Comparison of ENCODE assay signal across 8 mouse cellular contexts in the genomic region with DNA sequence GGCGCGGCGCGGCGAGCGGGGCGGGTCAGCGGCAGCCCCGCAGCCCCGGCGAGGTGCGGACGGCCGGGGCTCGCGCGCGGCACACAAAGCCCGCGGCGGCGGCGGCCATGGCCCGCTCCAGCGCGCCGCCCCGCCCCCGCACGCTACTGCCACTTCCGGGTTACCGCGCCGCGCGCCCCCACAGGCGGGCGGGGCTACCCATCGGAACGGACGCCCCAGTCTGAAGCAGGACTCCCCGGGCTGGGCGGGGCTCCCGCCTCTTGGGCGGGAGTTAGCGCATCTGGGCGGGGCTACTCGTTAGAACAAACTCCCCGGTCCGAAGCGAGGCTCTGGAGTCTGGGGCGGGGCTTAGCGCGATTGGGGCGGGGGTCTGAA. TPM values are rescaled to one million over a fixed set of nuclear protein-coding genes. Genes with fewer than 3 reads are reported as not detected.
DNase-seq lines count a peak whose midpoint lies in the region; ATAC-seq and TF ChIP-seq lines count a peak whose summit lies in the region.

No protein-coding gene starts in this region.

- peak overlapping the region; percentile 95 for H3K9ac ChIP-seq in heart, embryonic 11.5 days (ENCODE audit: low read depth, low read length)
- H3K9ac ChIP-seq in kidney, embryonic 16.5 days (replicated peaks; ENCODE audit: low read length) = peak overlapping the region; percentile 94
- peak overlapping the region; percentile 98 for H3K9ac ChIP-seq in liver, adult 2 months (ENCODE audit: low read depth, low read length)

- H3K79me2 ChIP-seq in liver, adult 2 months (ENCODE audit: control insufficient read depth, insufficient read depth, low read length) = peaks cover 40% of the 10 kb centered on the region
- H3K79me2 ChIP-seq in myocyte (ENCODE audit: control insufficient read depth, insufficient read depth) = peaks cover 44% of the 10 kb centered on the region

- no peaks in the 10 kb centered on the region for H3K9me3 ChIP-seq in heart, embryonic 11.5 days (replicated peaks; ENCODE audit: control insufficient read depth, low read length)
- H3K9me3 ChIP-seq in kidney, embryonic 16.5 days (ENCODE audit: low read length) = no peaks in the 10 kb centered on the region

- peak overlapping the region; percentile 78 for H3K4me3 ChIP-seq in bone marrow macrophage, adult 2 months (ENCODE audit: insufficient read depth, low read length)
- peak overlapping the region; percentile 91 for H3K4me3 ChIP-seq in embryonic fibroblast, embryonic 13.5 days (ENCODE audit: insufficient read depth, low read length)
- peak overlapping the region; percentile 88 for H3K4me3 ChIP-seq in heart, embryonic 11.5 days (ENCODE audit: low read depth, low read length)
- peak overlapping the region; percentile 93 for H3K4me3 ChIP-seq in kidney, embryonic 16.5 days (ENCODE audit: low read length)
- peak overlapping the region; percentile 71 for H3K4me3 ChIP-seq in liver, adult 2 months (ENCODE audit: insufficient read depth, low read depth, low read length)
- H3K4me3 ChIP-seq in myocyte = peak overlapping the region; percentile 84

- peaks cover 27% of the 10 kb centered on the region for H3K4me1 ChIP-seq in bone marrow macrophage, adult 2 months (ENCODE audit: control insufficient read depth, insufficient read depth, low read length)
- H3K4me1 ChIP-seq in embryonic fibroblast, embryonic 13.5 days (ENCODE audit: control insufficient read depth, insufficient read depth, low read length) = no peaks in the 10 kb centered on the region
- peaks cover 18% of the 10 kb centered on the region for H3K4me1 ChIP-seq in heart, embryonic 11.5 days (ENCODE audit: control insufficient read depth, insufficient read depth, low read length)
- peaks cover 37% of the 10 kb centered on the region for H3K4me1 ChIP-seq in kidney, embryonic 16.5 days (ENCODE audit: insufficient read depth, low read length)
- H3K4me1 ChIP-seq in liver, adult 2 months (ENCODE audit: control insufficient read depth, insufficient read depth, low read length) = peaks cover 19% of the 10 kb centered on the region

- peak overlapping the region; percentile 87 for H3ac ChIP-seq in myocyte (ENCODE audit: control insufficient read depth, insufficient read length)

- H3K36me3 ChIP-seq in heart, embryonic 11.5 days (ENCODE audit: control insufficient read depth, insufficient read depth, low read length) = no peaks in the 10 kb centered on the region
- H3K36me3 ChIP-seq in kidney, embryonic 16.5 days (ENCODE audit: insufficient read depth, low read length) = no peaks in the 10 kb centered on the region
- peaks cover 10% of the 10 kb centered on the region for H3K36me3 ChIP-seq in liver, adult 2 months (ENCODE audit: control insufficient read depth, insufficient read depth, low read length)
- no peaks in the 10 kb centered on the region for H3K36me3 ChIP-seq in myocyte (ENCODE audit: control insufficient read depth, insufficient read depth)
- H3K36me3 ChIP-seq in splenic B cell, adult 2 months (ENCODE audit: control insufficient read depth, insufficient read depth, low read length, poor library complexity, severe bottlenecking) = no peaks in the 10 kb centered on the region

- peak; percentile 95 for DNase-seq in A20 (ENCODE audit: low read depth, low spot score)
- peak; percentile 86 for DNase-seq in liver, adult 2 months (ENCODE audit: extremely low read depth, low read depth, low spot score)
- peak; percentile 95 for DNase-seq in splenic B cell, adult 2 months (ENCODE audit: low read depth, low spot score)

- H3K4me2 ChIP-seq in heart, embryonic 11.5 days = peak overlapping the region; percentile 87
- peak overlapping the region; percentile 85 for H3K4me2 ChIP-seq in kidney, embryonic 16.5 days (replicated peaks; ENCODE audit: low read depth, low read length)
- H3K4me2 ChIP-seq in myocyte (ENCODE audit: low read depth) = peak overlapping the region; percentile 75

- H3K27me3 ChIP-seq in heart, embryonic 11.5 days (ENCODE audit: control insufficient read depth, insufficient read depth, low read length) = no peaks in the 10 kb centered on the region
- H3K27me3 ChIP-seq in kidney, embryonic 16.5 days (ENCODE audit: insufficient read depth, low read length) = no peaks in the 10 kb centered on the region
- H3K27me3 ChIP-seq in liver, adult 2 months (ENCODE audit: control insufficient read depth, insufficient read depth, low read length) = no peaks in the 10 kb centered on the region
- H3K27me3 ChIP-seq in myocyte (ENCODE audit: control insufficient read depth, insufficient read depth, insufficient read length) = no peaks in the 10 kb centered on the region
- no peaks in the 10 kb centered on the region for H3K27me3 ChIP-seq in splenic B cell, adult 2 months (ENCODE audit: control insufficient read depth, insufficient read depth, low read length, poor library complexity, severe bottlenecking)

- ATAC-seq in heart, embryonic 11.5 days (replicated peaks; ENCODE audit: insufficient number of reproducible peaks, low FRiP score, low TSS enrichment) = peak; percentile 95
- ATAC-seq in kidney, embryonic 16.5 days (ENCODE audit: low FRiP score, low TSS enrichment) = peak; percentile 97

- H3K27ac ChIP-seq in bone marrow macrophage, adult 2 months (ENCODE audit: insufficient read depth, low read depth, low read length) = peak overlapping the region; percentile 71
- H3K27ac ChIP-seq in embryonic fibroblast, embryonic 13.5 days (ENCODE audit: insufficient read depth, low read length) = peak overlapping the region; percentile 76; the same call in 1 of the 2 replicates
- H3K27ac ChIP-seq in heart, embryonic 11.5 days (ENCODE audit: low read depth, low read length) = peak overlapping the region; percentile 95
- peak overlapping the region; percentile 92 for H3K27ac ChIP-seq in kidney, embryonic 16.5 days (ENCODE audit: low read length)
- peak overlapping the region; percentile 90; the same call in 1 of the 2 replicates for H3K27ac ChIP-seq in liver, adult 2 months (replicated peaks; ENCODE audit: insufficient read depth, low read depth, low read length)

- WGBS in heart, embryonic 11.5 days (ENCODE audit: insufficient replicate concordance) = 0% methylated on average over 32 of the region's 55 CpGs
- WGBS in kidney, embryonic 16.5 days = under 1% methylated on average over 43 of the region's 55 CpGs
- WGBS in liver, adult 2 months = under 1% methylated on average over 54 of the region's 55 CpGs

- no peak for TF ChIP-seq POLR2A in bone marrow macrophage, adult 2 months (IDR thresholded peaks at IDR 0.05; ENCODE audit: borderline replicate concordance, low read depth, low read length)
- TF ChIP-seq POLR2A in embryonic fibroblast, embryonic 13.5 days (IDR thresholded peaks at IDR 0.05; ENCODE audit: low read depth, low read length) = peak; percentile 20
- peak; percentile 17; the same call in 1 of the 2 replicates for TF ChIP-seq POLR2A in liver, adult 2 months (IDR thresholded peaks at IDR 0.05; ENCODE audit: extremely low read depth, insufficient read depth, low read length)
- peak; percentile 57 for TF ChIP-seq POLR2A in myocyte (IDR thresholded peaks at IDR 0.05; ENCODE audit: insufficient read length, low read depth)

- TF ChIP-seq CTCF in bone marrow macrophage, adult 2 months (IDR thresholded peaks at IDR 0.05; ENCODE audit: low read depth, low read length) = no peak
- no peak for TF ChIP-seq CTCF in embryonic fibroblast, embryonic 13.5 days (IDR thresholded peaks at IDR 0.05; ENCODE audit: borderline replicate concordance, insufficient read depth, low read length)
- TF ChIP-seq CTCF in liver, adult 2 months (IDR thresholded peaks at IDR 0.05; ENCODE audit: low read depth, low read length) = no peak

TF ChIP-seq in myocyte, 11 proteins besides CTCF, POLR2A, EP300 and RAD21:
- TF ChIP-seq MAX (IDR thresholded peaks at IDR 0.05; ENCODE audit: low read depth) (no peak), MYOG (IDR thresholded peaks at IDR 0.05; ENCODE audit: control insufficient read depth in 1 of 3, insufficient read depth in 1 of 3, insufficient read length in 2 of 3, low read depth in 2 of 3) (no peak), SRF (IDR thresholded peaks at IDR 0.05; ENCODE audit: control insufficient read depth, insufficient read length, low read depth) (no peak), REST (IDR thresholded peaks at IDR 0.05; ENCODE audit: insufficient read depth, insufficient read length) (no peak), POLR2AphosphoS2 (IDR thresholded peaks at IDR 0.05; ENCODE audit: insufficient read length, low read depth) (peak; percentile 27), TCF12 (IDR thresholded peaks at IDR 0.05; ENCODE audit: insufficient read depth, poor library complexity, severe bottlenecking) (no peak), USF1 (IDR thresholded peaks at IDR 0.05; ENCODE audit: low read depth) (no peak), TCF3 (IDR thresholded peaks at IDR 0.05; ENCODE audit: insufficient read length, low read depth) (no peak), MYOD1 (IDR thresholded peaks at IDR 0.05; ENCODE audit: control insufficient read depth in 1 of 3, insufficient read length in 2 of 3, low read depth in 2 of 3) (no peak), E2F4 (IDR thresholded peaks at IDR 0.05; ENCODE audit: insufficient read depth) (peak; percentile 12), CEBPB (IDR thresholded peaks at IDR 0.05; ENCODE audit: insufficient read depth, poor library complexity, severe bottlenecking) (no peak)

RNA-seq across cellular contexts. Expression of a gene that starts 0.3 kb away (rescaled TPM):
- polyA plus RNA-seq in bone marrow macrophage, adult 2 months (2012; ENCODE audit: insufficient read depth, insufficient read length, missing spikeins) = 27.2 and 30.2 TPM in 2 replicates
- polyA plus RNA-seq in embryonic fibroblast, embryonic 13.5 days (2011; ENCODE audit: insufficient read length, low read depth, missing spikeins) = 29.3 and 35.6 TPM in 2 replicates
- polyA plus RNA-seq in heart, embryonic 11.5 days (2014; fragmentation: Nextera tagmentation; extraction: Ambion mirVana) = 42.5 and 44.2 TPM in 2 replicates
- 11.3 and 13.7 TPM in 2 replicates for polyA plus RNA-seq in kidney, embryonic 16.5 days (2015; fragmentation: Nextera tagmentation; extraction: Ambion mirVana)
- total RNA-seq in liver, adult 2 months (2014; rRNA removed) = 32.4 and 49.3 TPM in 2 replicates
- 102 and 104 TPM in 2 replicates for polyA plus RNA-seq in liver, adult 2 months (2012; rRNA removed)
- 32.4 TPM for polyA plus RNA-seq in myocyte (2012; fragmentation: generic; extraction: Trizol)

Comparison
In these comparisons a context has a peak if more than half of its experiments do, and no peak if none do; other contexts are left out.
1. Peak in every context shown above with its lines: DNase-seq, ATAC-seq, H3K4me3 ChIP-seq and H3K27ac ChIP-seq.